Mouse (Mus musculus) midbrain, embryonic 13.5 days (tissue): ENCODE results near the gene Plpp4. TPM values are rescaled to one million over a fixed set of nuclear protein-coding genes. Genes with fewer than 3 reads are reported as not detected.

Experiments
- ATAC-seq: fragments of 200-750 bp; cut with Nextera tagmentation; 2 replicates; pipeline ENCODE4 v1.8.0; 2017; ENCODE audit warnings: mild to moderate bottlenecking, moderate TSS enrichment, moderate library complexity
- H3K27ac ChIP-seq: fragments of 300-500 bp; sonication (generic); 2 replicates; pipeline ENCODE4 v1.5.1; 2015; ENCODE audit warnings: inconsistent platforms, mild to moderate bottlenecking, moderate library complexity
- H3K27me3 ChIP-seq: fragments of 300-500 bp; sonication (generic); 2 replicates; pipeline ENCODE4 v1.6.1; 2015; ENCODE audit warnings: mild to moderate bottlenecking, inconsistent platforms
- H3K36me3 ChIP-seq: fragments of 300-500 bp; sonication (generic); 2 replicates; pipeline ENCODE4 v1.6.1; 2015; ENCODE audit warnings: mild to moderate bottlenecking, inconsistent platforms
- H3K4me1 ChIP-seq: fragments of 300-500 bp; sonication (generic); replicated peaks from 2 replicates; pipeline ENCODE4 v1.6.1; 2015; ENCODE audit warnings: inconsistent platforms
- H3K4me2 ChIP-seq: fragments of 300-500 bp; sonication (generic); replicated peaks from 2 replicates; pipeline ENCODE4 v1.6.1; 2015; ENCODE audit warnings: moderate library complexity, mild to moderate bottlenecking, inconsistent platforms
- H3K4me3 ChIP-seq: fragments of 300-500 bp; sonication (generic); replicated peaks from 2 replicates; pipeline ENCODE4 v1.5.1; 2015; ENCODE audit warnings: mild to moderate bottlenecking, inconsistent platforms
- H3K9ac ChIP-seq: fragments of 300-500 bp; sonication (generic); replicated peaks from 2 replicates; pipeline ENCODE4 v1.6.1; 2015; ENCODE audit warnings: mild to moderate bottlenecking, inconsistent platforms
- H3K9me3 ChIP-seq: fragments of 300-500 bp; sonication (generic); 2 replicates; pipeline ENCODE4 v1.6.1; 2016; ENCODE audit warnings: mild to moderate bottlenecking, inconsistent platforms
- WGBS: fragments of 180-500 bp; shearing (Covaris S2); methylation state at CpG from one replicate; pipeline ENCODE4 v1.1.7; 2015; 5-methylcytosine and 5-hydroxymethylcytosine counted together
- polyA plus RNA-seq: library from polyadenylated mRNA; unstranded; fragments of >200 nt; fragmentation: Nextera tagmentation; extraction: Ambion mirVana; gene quantifications from 2 replicates; pipeline ENCODE4 v1.2.1, GENCODE M21; 2015

The Plpp4 gene
- polyA plus RNA-seq, 1 experiment from 2014 or later: 6.2 TPM

DNA sequence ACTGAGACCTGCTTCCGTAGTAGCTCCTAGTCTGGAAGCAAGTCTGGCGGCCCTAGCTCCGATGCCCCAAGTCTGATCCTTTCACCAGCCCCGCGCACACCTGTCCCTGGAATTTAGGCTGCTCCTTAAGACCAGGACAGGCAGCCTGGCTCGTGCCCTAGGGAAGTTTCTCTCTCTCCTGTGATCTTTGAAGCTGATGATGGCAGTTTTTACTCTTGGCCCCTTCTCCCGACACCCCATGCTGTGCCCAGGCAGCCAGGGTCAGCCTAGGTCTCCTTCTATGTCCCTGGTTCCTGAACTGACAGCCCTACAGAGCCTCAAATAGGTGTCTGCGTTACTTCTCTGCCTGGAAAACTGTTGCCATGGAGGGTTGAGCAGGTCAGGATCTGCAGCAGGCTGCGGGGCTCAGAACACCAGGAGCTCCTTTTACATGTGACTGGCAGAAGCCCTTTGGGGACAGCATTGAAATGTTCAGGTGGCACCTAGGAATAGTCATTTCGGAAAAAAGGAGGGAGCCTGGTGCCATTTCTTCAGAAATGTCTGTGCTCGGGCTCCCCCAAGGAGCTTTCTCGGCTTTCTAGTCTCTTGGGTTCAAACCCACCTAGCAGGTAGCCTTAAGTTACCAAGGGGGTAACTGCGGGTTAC lies 665 bp downstream of the Plpp4 start:
- Histone ChIP-seq H3K27ac (no peak overlapping the region), H3K36me3 (no peaks in the 10 kb centered on the region), H3K4me2 (peak overlapping the region; percentile 87), H3K27me3 (peaks cover 32% of the 10 kb centered on the region), H3K4me3 (peak overlapping the region; percentile 52), H3K9ac (peak overlapping the region; percentile 72), H3K4me1 (peaks cover 19% of the 10 kb centered on the region), H3K9me3 (no peaks in the 10 kb centered on the region)
- 11% methylated on average over 13 of the region's 13 CpGs for WGBS
- ATAC-seq: peak; percentile 53; the same call in 1 of the 2 replicates

DNA sequence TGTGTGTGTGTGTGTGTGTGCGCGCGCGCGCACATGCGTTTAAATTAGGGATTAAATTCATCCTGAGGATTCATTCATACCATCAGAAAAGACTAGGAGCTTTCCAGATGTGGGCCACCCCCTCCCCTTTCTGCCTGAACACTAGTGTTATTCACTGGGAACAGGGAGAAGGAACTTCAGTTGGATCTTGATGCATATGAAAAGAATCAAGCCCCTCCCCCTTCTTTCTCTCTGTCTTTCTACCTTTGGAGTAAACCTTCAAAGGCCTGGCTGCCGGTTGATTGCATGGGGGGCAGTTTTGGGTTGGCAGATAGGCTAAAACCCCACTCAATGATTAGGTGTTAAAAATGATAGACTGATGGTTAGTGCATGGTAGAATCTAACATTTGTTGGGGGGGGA lies 1.5 kb downstream of the Plpp4 start:
- no peak for ATAC-seq
- Histone ChIP-seq H3K36me3 (no peaks in the 10 kb centered on the region), H3K4me2 (peak overlapping the region; percentile 87), H3K4me3 (peak overlapping the region; percentile 52; the same call in 1 of the 2 replicates), H3K9me3 (no peaks in the 10 kb centered on the region), H3K27me3 (peaks cover 32% of the 10 kb centered on the region), H3K27ac (no peak overlapping the region), H3K9ac (no peak overlapping the region), H3K4me1 (peaks cover 19% of the 10 kb centered on the region)
- 45% methylated on average over 7 of the region's 7 CpGs for WGBS

DNA sequence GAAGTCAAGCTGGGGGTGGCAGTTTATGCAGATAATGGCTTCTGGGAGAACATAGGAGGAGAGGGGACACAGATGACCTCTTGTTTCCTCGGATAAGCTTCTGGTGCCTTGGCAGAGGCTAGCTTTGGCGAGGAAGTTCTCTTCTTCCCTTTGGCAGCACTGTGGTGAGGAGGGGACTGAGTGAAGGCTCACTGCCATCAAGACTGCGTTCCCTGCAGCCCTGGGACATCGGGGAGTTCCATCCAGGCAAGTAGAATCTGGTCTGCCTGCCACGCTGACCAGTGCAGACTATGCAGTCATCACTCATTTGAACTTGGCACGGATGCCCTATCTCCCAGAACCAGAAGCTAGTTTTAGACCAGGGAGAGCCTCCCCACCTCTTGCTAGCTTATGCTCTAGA lies 2.4 kb downstream of the Plpp4 start:
- Histone ChIP-seq H3K9ac (no peak overlapping the region), H3K27me3 (peaks cover 32% of the 10 kb centered on the region), H3K4me2 (no peak overlapping the region), H3K4me1 (peaks cover 19% of the 10 kb centered on the region), H3K4me3 (no peak overlapping the region), H3K36me3 (no peaks in the 10 kb centered on the region), H3K27ac (no peak overlapping the region), H3K9me3 (no peaks in the 10 kb centered on the region)
- no peak for ATAC-seq
- 82% methylated on average over 6 of the region's 6 CpGs for WGBS

GRCm38 (mm10) chr7:129273867-129274266 lies 17.0 kb downstream of the Plpp4 start:
- Histone ChIP-seq H3K27me3 (no peaks in the 10 kb centered on the region), H3K4me2 (no peak overlapping the region), H3K36me3 (no peaks in the 10 kb centered on the region), H3K4me1 (no peaks in the 10 kb centered on the region; the same call in 1 of the 2 replicates), H3K9me3 (no peaks in the 10 kb centered on the region), H3K9ac (no peak overlapping the region), H3K27ac (no peak overlapping the region), H3K4me3 (no peak overlapping the region)
- 0 out of 2 replicates have a peak, but pooled peaks have one; percentile 17 for ATAC-seq
- WGBS: 48% methylated on average over 4 of the region's 4 CpGs

DNA sequence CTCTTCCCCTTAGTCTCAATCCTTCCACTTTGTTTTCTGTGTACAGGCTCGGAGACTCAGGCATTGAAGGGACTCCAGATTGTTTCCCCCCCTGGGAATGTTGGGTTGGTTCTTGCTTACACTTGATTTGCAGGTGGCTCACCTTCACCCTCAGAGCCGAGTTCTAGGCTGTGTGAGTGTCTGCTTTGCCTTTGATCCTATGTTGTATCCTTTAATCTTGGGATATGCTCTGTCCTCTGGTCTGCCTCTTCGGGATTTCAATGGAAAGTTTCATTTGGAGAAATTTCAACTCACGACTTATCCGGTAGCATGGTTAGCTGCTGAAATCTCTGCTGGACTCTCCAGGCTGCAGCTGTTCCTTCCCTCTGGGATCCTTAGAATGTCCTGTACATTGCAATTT lies 17.9 kb downstream of the Plpp4 start:
- 84% methylated on average over 5 of the region's 5 CpGs for WGBS
- no peak for ATAC-seq
- Histone ChIP-seq H3K36me3 (no peaks in the 10 kb centered on the region), H3K27me3 (no peaks in the 10 kb centered on the region), H3K4me2 (no peak overlapping the region), H3K4me3 (no peak overlapping the region), H3K27ac (no peak overlapping the region), H3K9me3 (no peaks in the 10 kb centered on the region), H3K4me1 (no peaks in the 10 kb centered on the region; the same call in 1 of the 2 replicates), H3K9ac (no peak overlapping the region)

DNA sequence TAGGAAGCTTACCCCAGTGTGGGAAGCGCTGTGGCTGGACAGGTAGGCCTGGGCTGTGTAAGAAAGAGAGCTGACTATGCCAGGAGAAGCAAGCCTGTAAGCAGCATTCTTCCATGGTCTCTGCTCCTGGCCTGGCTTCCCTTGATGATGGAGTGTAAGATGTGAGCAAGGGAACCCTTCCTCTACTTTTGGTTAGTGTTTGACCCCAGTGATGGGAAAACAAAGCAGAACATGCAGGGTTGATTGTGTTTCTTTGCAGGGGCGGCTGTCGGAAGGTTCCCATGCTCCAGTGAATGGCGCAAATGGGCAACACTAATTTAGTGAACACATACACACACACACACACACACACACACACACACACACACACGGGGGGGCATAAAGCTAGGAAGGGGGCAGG lies 20.9 kb downstream of the Plpp4 start:
- no peaks in the 10 kb centered on the region for H3K27me3 ChIP-seq
- no peak overlapping the region for H3K4me2 ChIP-seq
- no peaks in the 10 kb centered on the region for H3K36me3 ChIP-seq
- no peak for ATAC-seq
- no peak overlapping the region; the same call in 1 of the 2 replicates for H3K27ac ChIP-seq
- no peak overlapping the region for H3K4me3 ChIP-seq
- H3K4me1 ChIP-seq: no peaks in the 10 kb centered on the region; the same call in 1 of the 2 replicates
- 88% methylated on average over 5 of the region's 5 CpGs for WGBS
- no peak overlapping the region for H3K9ac ChIP-seq
- H3K9me3 ChIP-seq: no peaks in the 10 kb centered on the region

- Histone ChIP-seq H3K9ac (no peak overlapping the region), H3K4me3 (no peak overlapping the region), H3K4me2 (no peak overlapping the region), H3K4me1 (no peaks in the 10 kb centered on the region; the same call in 1 of the 2 replicates), H3K36me3 (no peaks in the 10 kb centered on the region), H3K27ac (no peak overlapping the region), H3K9me3 (no peaks in the 10 kb centered on the region), H3K27me3 (no peaks in the 10 kb centered on the region)
- 84% methylated on average over 4 of the region's 4 CpGs for whole genome bisulfite sequencing
- no peak for ATAC-seq
Observed at GRCm38 (mm10) chr7:129278801-129279200, 22.0 kb downstream of the Plpp4 start.

DNA sequence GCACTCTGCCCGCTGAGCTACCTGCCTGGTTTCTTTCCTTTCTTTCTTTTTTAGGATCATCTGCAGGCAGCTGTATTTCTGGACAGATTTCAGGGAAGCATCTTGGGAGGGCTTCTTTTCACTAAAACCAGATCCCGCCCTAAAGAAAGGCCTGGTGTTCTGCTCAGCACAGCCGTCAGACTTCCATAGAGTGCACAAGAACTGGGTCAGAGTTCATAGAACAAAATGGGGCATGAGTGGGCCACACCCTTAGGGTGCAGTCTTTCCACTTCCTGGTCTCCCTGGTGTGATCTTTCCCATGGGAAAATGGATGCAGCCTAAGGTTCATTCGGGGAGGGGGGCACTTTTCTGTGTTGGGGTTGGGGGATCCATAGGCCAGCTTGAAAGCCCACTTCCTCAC lies 22.4 kb downstream of the Plpp4 start:
- no peak overlapping the region for H3K9ac ChIP-seq
- H3K9me3 ChIP-seq: no peaks in the 10 kb centered on the region
- no peak overlapping the region for H3K4me3 ChIP-seq
- no peak overlapping the region for H3K4me2 ChIP-seq
- H3K4me1 ChIP-seq: no peaks in the 10 kb centered on the region
- H3K27ac ChIP-seq: no peak overlapping the region
- WGBS: 76% methylated on average over 4 of the region's 4 CpGs
- H3K27me3 ChIP-seq: no peaks in the 10 kb centered on the region
- ATAC-seq: no peak
- no peaks in the 10 kb centered on the region for H3K36me3 ChIP-seq

GRCm38 (mm10) chr7:129281966-129282365 lies 25.1 kb downstream of the Plpp4 start:
- no peak overlapping the region for H3K9ac ChIP-seq
- H3K27me3 ChIP-seq: no peaks in the 10 kb centered on the region
- H3K4me1 ChIP-seq: no peaks in the 10 kb centered on the region
- ATAC-seq: no peak
- H3K27ac ChIP-seq: no peak overlapping the region
- WGBS: 97% methylated on average over 4 of the region's 4 CpGs
- H3K4me3 ChIP-seq: no peak overlapping the region
- no peaks in the 10 kb centered on the region for H3K9me3 ChIP-seq
- no peaks in the 10 kb centered on the region for H3K36me3 ChIP-seq
- H3K4me2 ChIP-seq: no peak overlapping the region

GRCm38 (mm10) chr7:129285186-129285868 lies 28.5 kb downstream of the Plpp4 start:
- no peaks in the 10 kb centered on the region for H3K27me3 ChIP-seq
- H3K4me3 ChIP-seq: no peak overlapping the region
- H3K27ac ChIP-seq: no peak overlapping the region
- H3K9me3 ChIP-seq: no peaks in the 10 kb centered on the region
- no peaks in the 10 kb centered on the region for H3K4me1 ChIP-seq
- no peak overlapping the region for H3K9ac ChIP-seq
- no peaks in the 10 kb centered on the region for H3K36me3 ChIP-seq
- ATAC-seq: no peak
- WGBS: 71% methylated on average over 7 of the region's 7 CpGs
- H3K4me2 ChIP-seq: no peak overlapping the region

DNA sequence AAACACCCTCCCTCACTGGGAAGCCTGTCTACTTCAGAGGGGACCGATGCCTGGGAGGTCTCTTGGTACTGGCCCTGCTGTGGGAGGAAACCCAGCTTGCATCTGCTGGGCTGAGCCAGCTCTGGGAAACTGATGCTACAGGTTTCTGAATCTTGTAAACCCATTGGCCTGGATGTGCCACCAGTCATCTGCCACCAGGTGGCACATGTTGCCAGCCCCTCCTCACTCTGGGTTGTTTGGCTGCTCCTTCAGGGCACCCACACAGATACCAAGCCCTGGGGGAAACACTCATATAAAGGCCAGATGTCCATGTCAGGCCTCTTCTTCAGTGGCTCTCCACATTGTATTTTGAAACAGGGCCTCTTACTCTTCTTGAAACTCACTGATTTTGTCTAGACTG lies 36.4 kb downstream of the Plpp4 start:
- Histone ChIP-seq H3K36me3 (no peaks in the 10 kb centered on the region), H3K9ac (no peak overlapping the region), H3K9me3 (no peaks in the 10 kb centered on the region), H3K4me3 (no peak overlapping the region), H3K4me1 (no peaks in the 10 kb centered on the region), H3K27me3 (no peaks in the 10 kb centered on the region), H3K4me2 (no peak overlapping the region), H3K27ac (no peak overlapping the region)
- 96% methylated on average over 1 of the region's 1 CpGs for WGBS
- no peak for ATAC-seq

DNA sequence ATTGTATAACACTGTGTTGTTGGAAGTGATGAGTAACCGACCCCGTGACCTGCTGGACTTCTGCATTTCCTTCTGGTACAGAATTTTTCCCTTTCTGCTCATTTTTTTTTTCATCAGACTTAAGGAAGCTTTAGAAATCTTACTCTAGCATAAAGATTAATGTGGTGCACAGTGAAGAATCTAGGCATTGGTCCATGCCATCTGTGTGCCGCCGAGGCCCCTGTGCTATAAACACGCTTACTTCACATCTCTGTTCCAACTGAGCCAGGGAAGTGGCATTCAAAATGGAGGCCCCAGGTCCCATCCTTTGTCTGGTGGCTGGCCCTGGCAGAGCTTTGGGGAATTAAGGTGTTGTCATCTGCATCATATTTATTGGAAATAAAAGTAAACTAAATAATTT lies 44.8 kb downstream of the Plpp4 start:
- H3K4me2 ChIP-seq: no peak overlapping the region
- WGBS: 94% methylated on average over 5 of the region's 5 CpGs
- no peaks in the 10 kb centered on the region for H3K27me3 ChIP-seq
- H3K4me3 ChIP-seq: no peak overlapping the region
- no peak overlapping the region for H3K9ac ChIP-seq
- no peak for ATAC-seq
- no peak overlapping the region for H3K27ac ChIP-seq
- no peaks in the 10 kb centered on the region for H3K4me1 ChIP-seq
- no peaks in the 10 kb centered on the region for H3K36me3 ChIP-seq
- H3K9me3 ChIP-seq: no peaks in the 10 kb centered on the region
